Mouse (Mus musculus) thymus, postnatal 36 days (tissue): ENCODE results near the gene Smlr1.

Experiments used
- DNase-seq, 2 experiments: peaks; one replicate each; pipeline ENCODE4 v3.0.0; 2022; ENCODE audit warnings: mixed read lengths in 2 of 2

The Smlr1 gene

GRCm38 (mm10) chr10:25535891-25536331, at the start of gene Smlr1:
Smlr1 (minus strand) TSS chr10:25536267.
- no peak for DNase-seq

GRCm38 (mm10) chr10:25584899-25585298, 48.8 kb upstream of the Smlr1 start:
- DNase-seq, result no peak

GRCm38 (mm10) chr10:25580066-25580465, 44.0 kb upstream of the Smlr1 start:
- DNase-seq, result no peak

GRCm38 (mm10) chr10:25571319-25572240, 35.5 kb upstream of the Smlr1 start:
- DNase-seq, result no peak

- DNase-seq, result no peak
These were observed 16.9 kb upstream of the Smlr1 start for GRCm38 (mm10) chr10:25552936-25553335.

GRCm38 (mm10) chr10:25541097-25541496, 5.0 kb upstream of the Smlr1 start:
- no peak for DNase-seq

- no peak for DNase-seq
These were observed 3.7 kb upstream of the Smlr1 start for GRCm38 (mm10) chr10:25539771-25540168.

GRCm38 (mm10) chr10:25539146-25539770, 3.2 kb upstream of the Smlr1 start:
- no peak for DNase-seq

- no peak for DNase-seq
These were observed 2.7 kb upstream of the Smlr1 start for GRCm38 (mm10) chr10:25538738-25539137.

GRCm38 (mm10) chr10:25536621-25537020, 554 bp upstream of the Smlr1 start:
- DNase-seq, result no peak

- DNase-seq, result no peak
These were observed 1.6 kb downstream of the Smlr1 start for GRCm38 (mm10) chr10:25534467-25534866.

- no peak for DNase-seq
These were observed 2.4 kb downstream of the Smlr1 start for GRCm38 (mm10) chr10:25533513-25534246.

- DNase-seq, result no peak
These were observed 3.0 kb downstream of the Smlr1 start for GRCm38 (mm10) chr10:25533105-25533504.

GRCm38 (mm10) chr10:25531335-25531734, 4.7 kb downstream of the Smlr1 start:
- no peak for DNase-seq

GRCm38 (mm10) chr10:25527126-25527525, 8.9 kb downstream of the Smlr1 start:
- no peak for DNase-seq

- no peak for DNase-seq
These were observed 9.4 kb downstream of the Smlr1 start for GRCm38 (mm10) chr10:25526622-25527021.

GRCm38 (mm10) chr10:25526156-25526555, 9.9 kb downstream of the Smlr1 start:
- no peak for DNase-seq

GRCm38 (mm10) chr10:25523727-25524126, 12.3 kb downstream of the Smlr1 start:
- no peak for DNase-seq

GRCm38 (mm10) chr10:25520428-25520827, 15.6 kb downstream of the Smlr1 start:
- no peak for DNase-seq

GRCm38 (mm10) chr10:25519954-25520353, 16.1 kb downstream of the Smlr1 start:
- DNase-seq, result no peak

- no peak for DNase-seq
These were observed 22.2 kb downstream of the Smlr1 start for GRCm38 (mm10) chr10:25513821-25514220.

GRCm38 (mm10) chr10:25503250-25503649, 32.8 kb downstream of the Smlr1 start:
- no peak for DNase-seq

- DNase-seq, result no peak
These were observed 36.6 kb downstream of the Smlr1 start for GRCm38 (mm10) chr10:25499323-25500071.
